Mouse (Mus musculus) MEL (cell line): Measurements from ENCODE around the gene Tmem267.
"Not testable (repeated sequence)": the region's sequence is repeated elsewhere in the genome, so short reads cannot be mapped to it uniquely, and the experiment has no call there.

Experiments
- CTCF ChIP-seq, 3 experiments: IDR thresholded peaks in 2 of 3; conservative IDR thresholded peaks in 1 of 3; 2 replicates each; pipeline ENCODE4 v1.5.1; 2011 to 2012; ENCODE audit warnings: low read length in 3 of 3, low read depth in 2 of 3, mild to moderate bottlenecking in 2 of 3, improper control_type of control experiment in 1 of 3, inconsistent platforms in 1 of 3, mixed read lengths in 1 of 3, moderate library complexity in 1 of 3; ENCODE audit not compliant: control insufficient read depth in 1 of 3, insufficient read depth in 1 of 3, poor library complexity in 1 of 3, severe bottlenecking in 1 of 3
- GABPA ChIP-seq: IDR thresholded peaks from 2 replicates; pipeline ENCODE4 v1.6.1; 2012; ENCODE audit warnings: low read depth, mild to moderate bottlenecking, inconsistent platforms, low read length, improper control_type of control experiment, moderate library complexity
- HCFC1 ChIP-seq: IDR thresholded peaks from 2 replicates; pipeline ENCODE4 v1.6.1; 2012; ENCODE audit warnings: low read depth, mild to moderate bottlenecking, inconsistent platforms, low read length, improper control_type of control experiment, moderate library complexity
- KAT2A ChIP-seq: conservative IDR thresholded peaks from 2 replicates; pipeline ENCODE4 v1.6.1; 2012; ENCODE audit warnings: low read depth, low read length, improper control_type of control experiment, inconsistent platforms
- POLR2AphosphoS5 ChIP-seq: IDR thresholded peaks from 2 replicates; pipeline ENCODE4 v1.6.1; 2012; ENCODE audit warnings: low read depth, borderline replicate concordance, mild to moderate bottlenecking, inconsistent platforms, low read length, moderate library complexity, mixed read lengths
- SIN3A ChIP-seq: IDR thresholded peaks from 2 replicates; pipeline ENCODE4 v1.6.1; 2012; ENCODE audit warnings: low read length, improper control_type of control experiment, inconsistent platforms
- TBP ChIP-seq: IDR thresholded peaks from 2 replicates; pipeline ENCODE4 v1.8.0; 2011; ENCODE audit warnings: low read depth, low read length, improper control_type of control experiment

DNA sequence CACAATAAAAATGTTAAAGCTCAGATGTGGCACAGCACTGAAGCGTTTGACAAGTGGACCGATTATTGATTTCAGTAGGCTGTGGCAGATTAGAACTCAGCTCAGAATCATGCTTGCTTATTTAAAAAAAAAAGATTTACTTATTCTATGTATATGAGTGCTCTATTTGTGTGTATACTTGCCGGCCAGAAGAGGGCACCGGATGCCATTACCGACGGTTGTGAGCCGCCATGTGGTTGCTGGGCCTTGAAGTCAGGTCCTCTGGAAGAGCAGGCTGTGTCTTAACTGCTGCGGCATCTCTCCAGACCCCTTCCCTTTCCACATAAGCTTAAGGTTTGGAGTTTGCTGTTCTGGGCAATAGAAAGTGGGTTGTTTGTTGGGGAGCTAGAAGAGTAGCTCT, 116.1 kb downstream of the Tmem267 start:
- TF ChIP-seq TBP; KAT2A; POLR2AphosphoS5; GABPA; CTCF (IDR thresholded peaks at IDR 0.05 in 2 of 3, conservative IDR thresholded peaks at IDR 0.05 in 1 of 3; ENCODE audit: control insufficient read depth in 1 of 3, insufficient read depth in 1 of 3, low read depth in 2 of 3, low read length in 3 of 3, poor library complexity in 1 of 3, severe bottlenecking in 1 of 3); HCFC1; SIN3A: not testable (repeated sequence)
